Mouse (Mus musculus) spleen, adult 2 months (tissue): ENCODE measurements around the gene Xrra1. TPM values are rescaled to one million over a fixed set of nuclear protein-coding genes. Genes with fewer than 3 reads are reported as not detected.

Experiments
- DNase-seq, 2 experiments: peaks; one replicate each; pipeline versions ENCODE4 v3.0.0 to v3.0.0-alpha.2; 2012 to 2021; ENCODE audit warnings: low spot score in 2 of 2, low read depth in 1 of 2
- H3K27ac ChIP-seq: fragments of 200-500 bp; 2 replicates; pipeline ENCODE4 v1.5.1; 2012; ENCODE audit warnings: low read length, inconsistent platforms; ENCODE audit not compliant: insufficient read depth
- H3K27me3 ChIP-seq: fragments of 200-500 bp; 2 replicates; pipeline ENCODE4 v1.6.1; 2012; ENCODE audit warnings: mild to moderate bottlenecking, moderate library complexity, low read length, inconsistent platforms; ENCODE audit not compliant: control insufficient read depth, insufficient read depth
- H3K36me3 ChIP-seq: fragments of 200-500 bp; 2 replicates; pipeline ENCODE4 v1.6.1; 2012; ENCODE audit warnings: mild to moderate bottlenecking, low read length, inconsistent platforms; ENCODE audit not compliant: control insufficient read depth, insufficient read depth
- H3K4me1 ChIP-seq: fragments of 200-500 bp; 2 replicates; pipeline ENCODE4 v1.6.1; 2011; ENCODE audit warnings: inconsistent platforms; ENCODE audit not compliant: control insufficient read depth, insufficient read depth, insufficient read length
- H3K4me3 ChIP-seq: fragments of 200-500 bp; 2 replicates; pipeline ENCODE4 v1.5.1; 2011; ENCODE audit warnings: mild to moderate bottlenecking, inconsistent platforms; ENCODE audit not compliant: insufficient read depth, insufficient read length; ENCODE audit errors: extremely low read depth
- CTCF ChIP-seq: fragments of 200-500 bp; IDR thresholded peaks from 2 replicates; pipeline ENCODE4 v1.5.1; 2011; ENCODE audit warnings: mild to moderate bottlenecking, inconsistent platforms; ENCODE audit not compliant: insufficient read depth, insufficient read length, insufficient replicate concordance; ENCODE audit errors: extremely low read depth
- POLR2A ChIP-seq: fragments of 200-500 bp; IDR thresholded peaks from 2 replicates; pipeline ENCODE4 v1.6.1; 2011; ENCODE audit warnings: low read depth, low read length, inconsistent platforms
- WGBS: fragments of 180-500 bp; shearing (Covaris S2); methylation state at CpG from one replicate; pipeline ENCODE4 v1.1.7; 2018; 5-methylcytosine and 5-hydroxymethylcytosine counted together
- polyA plus RNA-seq: library from polyadenylated mRNA; depleted of rRNA; stranded (reverse); fragments of >200 nt; gene quantifications from 2 replicates; pipeline ENCODE4 v1.2.3, GENCODE M21; 2012

The Xrra1 gene
- polyA plus RNA-seq, 1 experiment: 0.12 TPM

- DNase-seq: no peak
- Histone ChIP-seq H3K27me3 (no peaks in the 10 kb centered on the region), H3K4me3 (no peak overlapping the region), H3K27ac (no peak overlapping the region), H3K36me3 (no peaks in the 10 kb centered on the region), H3K4me1 (peaks cover 2% of the 10 kb centered on the region; the same call in 1 of the 2 replicates)
- TF ChIP-seq CTCF: no peak
- TF ChIP-seq POLR2A: no peak
- 84% methylated on average over 6 of the region's 6 CpGs for WGBS
Measured at GRCm38 (mm10) chr7:99894478-99894877, 35.6 kb downstream of the Xrra1 start.

- Histone ChIP-seq H3K27me3 (no peaks in the 10 kb centered on the region), H3K36me3 (no peaks in the 10 kb centered on the region), H3K4me1 (no peaks in the 10 kb centered on the region), H3K4me3 (no peak overlapping the region), H3K27ac (no peak overlapping the region)
- no peak for DNase-seq
- no peak for TF ChIP-seq CTCF
- TF ChIP-seq POLR2A: no peak
- WGBS: 86% methylated on average over 4 of the region's 4 CpGs
Measured at GRCm38 (mm10) chr7:99896905-99897304, 38.0 kb downstream of the Xrra1 start.

- H3K36me3 ChIP-seq: no peaks in the 10 kb centered on the region
- H3K4me1 ChIP-seq: no peaks in the 10 kb centered on the region
- H3K27ac ChIP-seq: no peak overlapping the region
- TF ChIP-seq CTCF (no peak), POLR2A (no peak)
- H3K27me3 ChIP-seq: no peaks in the 10 kb centered on the region
- no peak for DNase-seq
- no peak overlapping the region for H3K4me3 ChIP-seq
- WGBS: 75% methylated on average over 4 of the region's 4 CpGs
Measured at GRCm38 (mm10) chr7:99902208-99902607, 43.3 kb downstream of the Xrra1 start.

DNA sequence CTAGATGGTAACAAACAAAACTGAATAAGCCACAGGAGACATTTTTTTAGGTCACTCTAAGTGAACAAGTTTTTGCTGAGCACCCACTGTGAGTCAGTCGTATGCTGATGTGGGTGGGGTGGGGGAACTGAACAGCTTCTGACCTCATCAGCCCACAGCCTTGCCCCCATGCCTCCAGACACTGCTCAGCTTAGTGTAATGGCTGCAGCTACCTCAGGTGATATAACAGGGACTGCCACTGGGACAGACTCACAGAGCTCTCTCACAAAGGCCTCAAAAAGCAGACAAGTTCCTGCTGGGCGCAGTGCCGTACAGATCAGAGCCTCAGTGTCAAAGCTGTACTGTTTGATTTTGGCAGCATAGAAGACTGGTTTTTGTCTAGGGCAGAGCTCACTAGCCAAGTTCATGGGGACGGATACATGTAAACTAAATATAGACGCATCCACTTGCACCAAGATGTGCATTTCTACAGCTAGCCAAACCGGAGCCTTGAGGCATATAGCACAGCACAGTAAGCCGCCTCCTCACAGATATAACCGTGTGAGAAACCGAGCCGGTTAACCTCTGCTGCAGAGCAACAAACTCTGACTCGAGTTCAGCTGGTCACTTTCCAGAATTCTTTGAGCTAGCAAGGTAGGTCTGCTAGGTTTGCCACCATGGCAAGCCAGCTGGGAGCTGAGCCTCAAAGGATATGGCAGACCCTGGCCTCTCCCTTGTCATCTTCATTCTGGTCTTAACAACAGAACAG, 44.2 kb downstream of the Xrra1 start:
- TF ChIP-seq POLR2A (no peak), CTCF (no peak)
- WGBS: 78% methylated on average over 11 of the region's 11 CpGs
- Histone ChIP-seq H3K4me1 (no peaks in the 10 kb centered on the region), H3K27me3 (no peaks in the 10 kb centered on the region), H3K36me3 (no peaks in the 10 kb centered on the region), H3K27ac (no peak overlapping the region), H3K4me3 (no peak overlapping the region)
- DNase-seq: no peak

- Histone ChIP-seq H3K27ac (no peak overlapping the region), H3K27me3 (no peaks in the 10 kb centered on the region), H3K4me1 (no peaks in the 10 kb centered on the region), H3K36me3 (no peaks in the 10 kb centered on the region), H3K4me3 (no peak overlapping the region)
- 43% methylated on average over 3 of the region's 3 CpGs for WGBS
- no peak for TF ChIP-seq POLR2A
- TF ChIP-seq CTCF: no peak
- no peak for DNase-seq
Measured at GRCm38 (mm10) chr7:99904421-99905005, 45.6 kb downstream of the Xrra1 start.

DNA sequence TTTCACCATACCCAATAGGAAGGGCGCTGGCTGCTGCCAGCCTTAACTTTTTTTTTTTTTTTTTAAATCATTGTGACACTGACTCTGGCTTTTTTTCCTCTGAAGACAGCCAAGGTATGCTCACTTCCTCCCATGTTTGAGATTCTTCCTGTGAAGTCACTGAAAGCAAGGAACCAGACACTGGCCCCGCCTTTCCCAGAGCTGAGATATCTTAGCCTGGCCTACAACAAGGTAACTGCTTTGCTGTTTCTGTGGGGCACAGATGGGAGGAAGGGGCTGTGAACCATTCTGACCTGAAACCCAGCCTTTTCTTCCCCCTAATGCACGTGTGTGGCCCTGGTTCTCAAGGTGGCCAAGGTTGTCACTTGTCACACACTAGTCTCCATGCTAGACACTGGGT, 47.4 kb downstream of the Xrra1 start:
- WGBS: 80% methylated on average over 3 of the region's 3 CpGs
- Histone ChIP-seq H3K4me1 (no peaks in the 10 kb centered on the region), H3K27me3 (no peaks in the 10 kb centered on the region), H3K27ac (no peak overlapping the region), H3K4me3 (no peak overlapping the region), H3K36me3 (no peaks in the 10 kb centered on the region)
- no peak for TF ChIP-seq CTCF
- no peak for TF ChIP-seq POLR2A
- no peak for DNase-seq

DNA sequence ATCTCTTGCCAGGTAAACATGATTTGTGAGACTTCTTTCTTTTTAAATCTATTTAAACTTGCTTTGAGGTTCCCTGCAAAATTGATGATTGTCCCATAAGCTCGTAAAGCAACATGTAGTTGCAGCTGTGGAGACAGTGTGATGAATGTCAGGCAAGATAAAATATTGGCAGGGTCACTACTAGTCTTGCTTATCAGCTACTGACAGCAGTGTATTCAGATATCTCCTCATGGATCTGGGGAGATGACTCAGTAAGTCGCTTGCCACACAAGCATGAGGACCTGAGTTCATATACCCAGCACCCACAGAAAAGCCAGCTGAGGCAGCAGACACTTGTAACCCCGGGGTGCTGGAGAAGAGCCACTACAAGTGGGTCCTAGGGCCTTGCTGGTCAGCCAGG, 48.5 kb downstream of the Xrra1 start:
- DNase-seq: no peak
- TF ChIP-seq POLR2A (no peak), CTCF (no peak)
- Histone ChIP-seq H3K4me3 (no peak overlapping the region), H3K27me3 (no peaks in the 10 kb centered on the region), H3K36me3 (no peaks in the 10 kb centered on the region), H3K27ac (no peak overlapping the region), H3K4me1 (no peaks in the 10 kb centered on the region)
- WGBS: 72% methylated on average over 3 of the region's 3 CpGs
